Mouse (Mus musculus) heart, embryonic 16.5 days (tissue): ENCODE measurements at regions not wholly inside any gene's neighbourhood (a gene's known extent, or its start where the extent isn't known, plus 50 kb on each side); places are given as distances from the start of the nearest gene placed in this dataset.

Source experiments
- ATAC-seq: fragments of 200-750 bp; cut with Nextera tagmentation; replicated peaks from 2 replicates; pipeline ENCODE4 v1.8.0; 2017; ENCODE audit warnings: moderate number of reproducible peaks; ENCODE audit not compliant: insufficient read depth, low FRiP score; ENCODE audit errors: extremely low read depth
- H3K27ac ChIP-seq: fragments of 300-500 bp; sonication (generic); 2 replicates; pipeline ENCODE4 v1.5.1; 2014; ENCODE audit warnings: mild to moderate bottlenecking, low read length, control low read depth, moderate library complexity
- H3K27me3 ChIP-seq: fragments of 300-500 bp; sonication (generic); 2 replicates; pipeline ENCODE4 v1.6.1; 2014; ENCODE audit warnings: low read length, mixed read lengths; ENCODE audit not compliant: control insufficient read depth, insufficient read depth
- H3K36me3 ChIP-seq: fragments of 300-500 bp; sonication (generic); 2 replicates; pipeline ENCODE4 v1.6.1; 2014; ENCODE audit not compliant: control insufficient read depth, insufficient read depth
- H3K4me1 ChIP-seq: fragments of 300-500 bp; sonication (generic); 2 replicates; pipeline ENCODE4 v1.6.1; 2014; ENCODE audit warnings: low read length, mixed read lengths; ENCODE audit not compliant: control insufficient read depth, insufficient read depth
- H3K4me2 ChIP-seq: fragments of 300-500 bp; sonication (generic); 2 replicates; pipeline ENCODE4 v1.6.1; 2014; ENCODE audit warnings: low read depth, mild to moderate bottlenecking, control low read depth, low read length
- H3K4me3 ChIP-seq: fragments of 300-500 bp; sonication (generic); 2 replicates; pipeline ENCODE4 v1.5.1; 2014; ENCODE audit warnings: mild to moderate bottlenecking, control low read depth, low read length
- H3K9ac ChIP-seq: fragments of 300-500 bp; sonication (generic); 2 replicates; pipeline ENCODE4 v1.6.1; 2014; ENCODE audit warnings: low read length, control low read depth
- H3K9me3 ChIP-seq: fragments of 300-500 bp; sonication (generic); replicated peaks from 2 replicates; pipeline ENCODE4 v1.6.1; 2016; ENCODE audit warnings: low read length; ENCODE audit not compliant: control insufficient read depth
- WGBS: fragments of 180-500 bp; shearing (Covaris S2); extraction: QIAGEN DNeasy Blood & Tissue Kit; methylation state at CpG from one replicate; pipeline ENCODE4 v1.1.7; 2014; 5-methylcytosine and 5-hydroxymethylcytosine counted together

DNA sequence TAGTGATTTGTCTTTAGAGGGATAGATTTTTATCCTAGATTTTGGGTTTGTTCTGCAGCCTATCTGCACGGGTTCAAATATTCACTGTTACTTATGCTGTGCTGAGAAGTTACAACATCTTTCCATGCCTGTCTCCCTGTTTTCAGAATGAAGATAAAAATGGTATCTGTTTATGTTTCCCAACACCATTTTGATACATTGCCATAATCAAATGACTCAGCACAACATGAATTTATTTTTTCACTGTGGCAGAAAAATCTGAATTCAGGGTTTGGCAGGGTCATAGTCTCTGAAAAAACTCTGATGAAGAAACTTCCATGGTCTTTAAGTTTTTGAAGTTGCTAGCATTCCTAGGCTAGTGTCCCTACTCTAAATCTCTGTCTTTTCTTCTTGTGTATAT is 116.5 kb upstream of the Tmtc4 start:
- Histone ChIP-seq H3K9me3 (no peaks in the 10 kb centered on the region), H3K4me3 (no peak overlapping the region), H3K27me3 (no peaks in the 10 kb centered on the region), H3K9ac (no peak overlapping the region), H3K4me1 (no peaks in the 10 kb centered on the region), H3K36me3 (no peaks in the 10 kb centered on the region), H3K4me2 (no peak overlapping the region), H3K27ac (no peak overlapping the region)
- no peak for ATAC-seq
- WGBS = 36% methylated on average over 1 of the region's 1 CpGs

DNA sequence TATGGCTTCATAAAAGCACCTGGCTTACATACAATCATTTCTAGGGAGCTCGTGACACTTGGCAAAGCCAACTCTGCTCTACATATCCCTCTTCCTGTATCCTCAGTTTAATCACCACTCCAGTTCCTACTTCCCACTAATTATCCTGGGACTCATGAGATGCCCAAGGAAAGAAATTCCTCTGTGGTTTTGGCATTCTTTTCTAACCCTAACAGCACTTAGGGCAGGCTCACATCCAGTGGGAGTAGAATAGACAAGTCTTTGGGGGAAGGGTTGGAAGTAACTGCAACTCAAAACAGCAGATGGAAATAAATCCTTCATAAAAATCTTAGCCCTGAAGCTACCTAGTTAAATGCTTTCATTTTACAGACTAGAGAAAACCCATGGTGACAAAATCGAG is 112.3 kb upstream of the Tmtc4 start:
- H3K27me3 ChIP-seq = no peaks in the 10 kb centered on the region
- H3K4me2 ChIP-seq = no peak overlapping the region
- whole genome bisulfite sequencing = 73% methylated on average over 2 of the region's 2 CpGs
- H3K4me3 ChIP-seq = no peak overlapping the region
- no peak overlapping the region for H3K27ac ChIP-seq
- no peak for ATAC-seq
- H3K4me1 ChIP-seq = no peaks in the 10 kb centered on the region
- no peaks in the 10 kb centered on the region for H3K9me3 ChIP-seq
- no peaks in the 10 kb centered on the region for H3K36me3 ChIP-seq
- H3K9ac ChIP-seq = no peak overlapping the region

- WGBS = 91% methylated on average over 1 of the region's 1 CpGs
- Histone ChIP-seq H3K27ac (no peak overlapping the region), H3K4me3 (no peak overlapping the region), H3K4me2 (no peak overlapping the region), H3K9ac (no peak overlapping the region), H3K27me3 (no peaks in the 10 kb centered on the region), H3K4me1 (no peaks in the 10 kb centered on the region), H3K9me3 (no peaks in the 10 kb centered on the region), H3K36me3 (no peaks in the 10 kb centered on the region)
- ATAC-seq = no peak
These were observed 98.2 kb upstream of the Tmtc4 start for GRCm38 (mm10) chr14:123082065-123082464.

DNA sequence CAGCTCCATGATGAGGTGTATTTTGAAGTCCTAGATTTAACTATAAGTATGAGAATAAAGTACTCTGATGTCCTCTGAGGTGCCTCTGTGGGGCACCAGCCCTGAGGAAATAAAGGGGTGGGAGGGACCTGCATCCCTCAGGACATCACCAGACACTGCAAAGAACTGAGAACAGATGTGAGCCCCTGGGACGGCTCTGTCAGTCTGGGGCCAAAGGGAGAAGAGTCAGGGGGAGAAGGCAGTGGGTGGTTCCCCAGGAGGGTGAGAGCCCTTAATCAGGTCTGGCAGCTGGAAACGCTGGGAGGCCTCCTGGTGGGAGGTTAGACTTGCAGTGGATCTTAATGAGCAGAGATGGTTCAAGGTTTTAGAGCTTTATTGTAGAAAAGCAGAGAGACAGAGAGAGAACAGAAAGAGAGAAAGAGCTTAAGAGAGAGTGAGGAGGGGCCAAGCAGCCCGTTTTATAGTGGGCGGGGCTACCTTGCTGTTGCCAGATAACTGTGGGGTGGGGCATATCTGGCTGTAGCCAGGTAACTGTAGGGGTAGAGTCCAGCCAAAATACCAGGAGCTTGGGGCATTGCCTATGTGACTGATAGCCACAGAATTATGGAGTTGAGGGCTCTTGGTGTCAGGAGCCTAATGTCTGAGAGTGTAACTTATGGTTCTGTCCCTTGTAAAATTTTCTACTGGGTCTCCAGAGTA is 97.3 kb upstream of the Tmtc4 start:
- no peak overlapping the region for H3K9ac ChIP-seq
- H3K27me3 ChIP-seq = no peaks in the 10 kb centered on the region
- no peaks in the 10 kb centered on the region for H3K36me3 ChIP-seq
- H3K4me3 ChIP-seq = no peak overlapping the region
- no peak overlapping the region for H3K4me2 ChIP-seq
- H3K9me3 ChIP-seq = no peaks in the 10 kb centered on the region
- ATAC-seq = no peak
- H3K4me1 ChIP-seq = no peaks in the 10 kb centered on the region
- WGBS = 27% methylated on average over 4 of the region's 4 CpGs
- H3K27ac ChIP-seq = no peak overlapping the region

GRCm38 (mm10) chr14:123079733-123080132 is 95.9 kb upstream of the Tmtc4 start:
- 69% methylated on average over 2 of the region's 2 CpGs for WGBS
- Histone ChIP-seq H3K27me3 (no peaks in the 10 kb centered on the region), H3K4me1 (no peaks in the 10 kb centered on the region), H3K4me2 (no peak overlapping the region), H3K36me3 (no peaks in the 10 kb centered on the region), H3K4me3 (no peak overlapping the region), H3K9me3 (no peaks in the 10 kb centered on the region), H3K9ac (no peak overlapping the region), H3K27ac (no peak overlapping the region)
- no peak for ATAC-seq

DNA sequence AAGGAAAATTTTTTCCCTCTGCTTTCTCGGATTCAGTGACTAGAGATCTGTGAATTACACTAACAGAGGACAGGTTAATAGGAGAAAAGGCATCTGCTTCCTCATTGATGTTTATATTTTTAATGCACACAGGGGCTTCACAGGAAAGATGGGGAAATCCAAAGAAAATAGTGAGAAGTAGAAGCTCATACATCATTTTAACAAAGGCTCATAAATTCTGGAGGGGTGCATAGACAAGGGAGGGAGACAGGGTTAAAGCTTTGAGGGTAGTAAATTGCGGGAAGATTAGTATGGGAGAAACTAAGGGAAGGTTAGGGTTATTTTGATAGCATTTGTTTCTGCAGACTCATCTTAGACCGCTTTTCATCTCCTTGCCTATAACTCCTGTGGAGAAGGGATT is 95.0 kb upstream of the Tmtc4 start:
- H3K27me3 ChIP-seq = no peaks in the 10 kb centered on the region
- ATAC-seq = no peak
- H3K4me2 ChIP-seq = no peak overlapping the region
- H3K9ac ChIP-seq = no peak overlapping the region
- no peak overlapping the region for H3K4me3 ChIP-seq
- no peaks in the 10 kb centered on the region for H3K36me3 ChIP-seq
- WGBS = 67% methylated on average over 3 of the region's 3 CpGs
- no peaks in the 10 kb centered on the region for H3K4me1 ChIP-seq
- no peak overlapping the region for H3K27ac ChIP-seq
- no peaks in the 10 kb centered on the region for H3K9me3 ChIP-seq

DNA sequence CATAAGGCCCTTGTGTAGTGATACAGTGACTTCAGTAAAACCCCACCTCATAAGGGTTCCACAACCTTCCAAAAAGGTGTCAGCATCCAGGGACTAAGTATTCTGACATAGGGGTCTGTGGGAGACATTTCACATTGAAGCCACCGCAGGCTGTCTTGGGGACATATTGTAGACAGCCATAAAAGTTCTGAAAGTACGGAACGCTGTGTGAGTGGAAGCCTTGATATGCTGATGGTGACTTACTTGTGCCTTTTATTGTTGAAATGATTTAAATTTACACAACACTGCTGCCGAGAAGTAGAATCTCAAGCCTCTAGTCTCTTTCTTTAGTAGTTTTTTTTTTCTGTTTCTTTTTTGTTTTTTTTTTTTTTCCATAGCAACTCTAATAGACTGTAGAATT is 82.5 kb upstream of the Tmtc4 start:
- Histone ChIP-seq H3K4me1 (no peaks in the 10 kb centered on the region), H3K27me3 (no peaks in the 10 kb centered on the region), H3K4me2 (no peak overlapping the region), H3K9ac (no peak overlapping the region), H3K36me3 (no peaks in the 10 kb centered on the region), H3K27ac (no peak overlapping the region), H3K9me3 (no peaks in the 10 kb centered on the region), H3K4me3 (no peak overlapping the region)
- 94% methylated on average over 4 of the region's 4 CpGs for WGBS
- no peak for ATAC-seq

DNA sequence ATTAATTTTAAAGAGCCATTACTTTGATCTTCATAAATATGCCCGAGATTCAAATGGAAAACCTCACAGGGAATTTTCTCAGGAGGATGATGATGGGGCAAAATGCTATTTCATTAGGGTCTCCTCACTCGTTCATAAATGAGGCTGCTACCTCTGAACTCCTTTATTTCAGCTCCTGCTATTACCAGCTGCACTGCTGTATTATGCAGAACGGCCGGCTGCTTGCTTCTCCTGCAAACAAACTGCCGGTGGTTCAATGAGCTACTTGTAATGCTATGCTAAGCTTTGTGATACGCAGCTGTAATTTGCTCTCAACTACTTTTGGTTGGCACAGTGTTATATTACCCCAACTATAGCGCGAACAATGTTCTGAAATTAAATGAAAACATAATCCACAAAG is 81.7 kb upstream of the Tmtc4 start:
- H3K27me3 ChIP-seq = no peaks in the 10 kb centered on the region
- H3K9ac ChIP-seq = no peak overlapping the region
- H3K4me3 ChIP-seq = no peak overlapping the region
- no peaks in the 10 kb centered on the region for H3K9me3 ChIP-seq
- no peaks in the 10 kb centered on the region for H3K36me3 ChIP-seq
- no peaks in the 10 kb centered on the region for H3K4me1 ChIP-seq
- 72% methylated on average over 8 of the region's 8 CpGs for WGBS
- H3K4me2 ChIP-seq = no peak overlapping the region
- H3K27ac ChIP-seq = no peak overlapping the region
- no peak for ATAC-seq

DNA sequence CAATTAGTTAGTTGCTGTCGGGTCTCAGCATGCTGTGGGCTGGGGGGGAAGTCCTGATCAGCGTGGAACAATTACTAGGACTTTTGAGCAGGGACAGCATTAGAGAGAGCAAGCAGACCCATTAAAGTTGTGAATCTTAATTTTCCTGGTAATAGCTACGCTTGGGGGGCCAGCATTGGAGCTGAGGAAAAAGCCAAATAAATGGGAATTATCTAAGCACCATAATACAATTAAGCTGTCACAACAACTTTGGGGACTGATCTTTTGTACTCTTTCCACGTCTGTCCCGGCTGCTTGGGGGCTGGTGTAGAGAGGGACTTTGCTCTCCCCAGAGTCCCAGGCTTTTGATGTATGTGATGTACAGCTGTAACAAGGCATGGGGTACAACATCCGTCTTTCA is 81.3 kb upstream of the Tmtc4 start:
- H3K36me3 ChIP-seq = no peaks in the 10 kb centered on the region
- ATAC-seq = no peak
- WGBS = 61% methylated on average over 6 of the region's 6 CpGs

More for the DNA sequence above, 81.3 kb upstream of the Tmtc4 start:
- Histone ChIP-seq H3K4me2 (no peak overlapping the region), H3K9ac (no peak overlapping the region), H3K4me3 (no peak overlapping the region), H3K27me3 (no peaks in the 10 kb centered on the region), H3K9me3 (no peaks in the 10 kb centered on the region), H3K27ac (no peak overlapping the region), H3K4me1 (no peaks in the 10 kb centered on the region)
